Mouse (Mus musculus) forebrain, embryonic 13.5 days (tissue): ENCODE measurements at regions not wholly inside any gene's neighbourhood (a gene's known extent, or its start where the extent isn't known, plus 50 kb on each side); places are given as distances from the start of the nearest gene placed in this dataset.
A peak's percentile ranks its signal among the peaks of the same experiment; 100 is the strongest.
"Not testable (repeated sequence)": the region's sequence is repeated elsewhere in the genome, so short reads cannot be mapped to it uniquely, and the experiment has no call there.

Experiments
- ATAC-seq: fragments of 200-750 bp; cut with Nextera tagmentation; 2 replicates; pipeline ENCODE4 v1.8.0; 2017
- H3K27ac ChIP-seq: fragments of 300-500 bp; sonication (generic); 2 replicates; pipeline ENCODE4 v1.5.1; 2015; ENCODE audit warnings: inconsistent platforms, mild to moderate bottlenecking, moderate library complexity
- H3K27me3 ChIP-seq: fragments of 300-500 bp; sonication (generic); 2 replicates; pipeline ENCODE4 v1.6.1; 2015; ENCODE audit warnings: mild to moderate bottlenecking, inconsistent platforms
- H3K36me3 ChIP-seq: fragments of 300-500 bp; sonication (generic); 2 replicates; pipeline ENCODE4 v1.6.1; 2015; ENCODE audit warnings: mild to moderate bottlenecking, inconsistent platforms; ENCODE audit not compliant: poor library complexity, severe bottlenecking
- H3K4me1 ChIP-seq: fragments of 300-500 bp; sonication (generic); 2 replicates; pipeline ENCODE4 v1.6.1; 2015; ENCODE audit warnings: inconsistent platforms
- H3K4me2 ChIP-seq: fragments of 300-500 bp; sonication (generic); 2 replicates; pipeline ENCODE4 v1.6.1; 2015; ENCODE audit warnings: inconsistent platforms, mild to moderate bottlenecking, moderate library complexity
- H3K4me3 ChIP-seq: fragments of 300-500 bp; sonication (generic); 2 replicates; pipeline ENCODE4 v1.5.1; 2015; ENCODE audit warnings: mild to moderate bottlenecking, inconsistent platforms
- H3K9ac ChIP-seq: fragments of 300-500 bp; sonication (generic); 2 replicates; pipeline ENCODE4 v1.6.1; 2015; ENCODE audit warnings: mild to moderate bottlenecking, inconsistent platforms
- H3K9me3 ChIP-seq: fragments of 300-500 bp; sonication (generic); replicated peaks from 2 replicates; pipeline ENCODE4 v1.6.1; 2016; ENCODE audit warnings: inconsistent platforms
- whole genome bisulfite sequencing: fragments of 180-500 bp; shearing (Covaris S2); methylation state at CpG from one replicate; pipeline ENCODE4 v1.1.7; 2015; 5-methylcytosine and 5-hydroxymethylcytosine counted together

DNA sequence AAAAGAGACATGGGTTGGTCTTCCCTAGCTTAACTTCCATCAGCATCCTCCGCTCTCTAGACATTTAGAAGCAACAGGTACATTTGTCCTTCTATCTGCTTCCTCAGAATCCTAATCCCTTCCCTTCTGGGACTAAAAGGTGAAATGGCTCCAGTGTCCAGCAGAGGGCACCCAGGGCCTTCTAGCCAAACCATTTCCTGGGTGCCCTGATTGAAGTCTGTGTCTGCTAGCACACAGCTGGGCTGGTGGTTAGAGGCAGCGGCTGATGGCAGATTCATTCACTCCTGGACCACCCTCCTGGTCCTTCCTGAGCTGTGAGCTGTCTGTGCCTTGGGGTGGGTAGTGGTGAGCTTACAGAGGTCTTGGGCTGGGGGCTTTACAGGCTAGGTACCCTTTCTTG, 76.5 kb upstream of the Col13a1 start:
- H3K36me3 ChIP-seq = no peaks in the 10 kb centered on the region
- 51% methylated on average over 2 of the region's 2 CpGs for WGBS
- ATAC-seq = 0 out of 2 replicates have a peak, but pooled peaks have one; percentile 27
- no peak overlapping the region for H3K4me3 ChIP-seq
- H3K9me3 ChIP-seq = no peaks in the 10 kb centered on the region
- H3K27ac ChIP-seq = no peak overlapping the region
- no peak overlapping the region for H3K9ac ChIP-seq
- H3K27me3 ChIP-seq = no peaks in the 10 kb centered on the region
- peaks cover 3% of the 10 kb centered on the region; the same call in 1 of the 2 replicates for H3K4me1 ChIP-seq
- no peak overlapping the region for H3K4me2 ChIP-seq

DNA sequence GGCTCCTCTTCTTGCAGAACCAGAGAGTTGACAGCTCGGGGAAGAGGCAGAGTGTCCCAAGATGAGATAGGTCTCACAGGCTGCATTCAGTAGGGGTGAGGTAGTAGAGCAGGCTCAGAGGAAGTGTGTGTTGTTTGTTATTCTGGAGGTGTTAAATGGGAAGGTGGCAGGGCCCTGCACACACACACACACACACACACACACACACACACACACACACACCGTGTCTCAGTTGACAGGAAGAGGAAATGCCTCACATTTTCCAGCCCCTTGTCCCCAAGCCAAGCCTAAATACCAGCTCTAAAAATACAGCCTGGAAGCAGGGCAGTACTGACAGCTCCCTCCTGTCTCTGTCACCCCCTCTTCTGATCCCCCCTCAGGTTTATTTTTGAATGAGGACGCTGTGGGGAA, 70.9 kb upstream of the Col13a1 start:
- H3K36me3 ChIP-seq = no peaks in the 10 kb centered on the region
- H3K9me3 ChIP-seq = no peaks in the 10 kb centered on the region
- H3K27me3 ChIP-seq = no peaks in the 10 kb centered on the region
- no peak for ATAC-seq
- 47% methylated on average over 3 of the region's 3 CpGs for WGBS
- no peak overlapping the region for H3K9ac ChIP-seq
- H3K4me2 ChIP-seq = no peak overlapping the region
- no peak overlapping the region for H3K27ac ChIP-seq
- H3K4me3 ChIP-seq = no peak overlapping the region
- no peaks in the 10 kb centered on the region for H3K4me1 ChIP-seq

DNA sequence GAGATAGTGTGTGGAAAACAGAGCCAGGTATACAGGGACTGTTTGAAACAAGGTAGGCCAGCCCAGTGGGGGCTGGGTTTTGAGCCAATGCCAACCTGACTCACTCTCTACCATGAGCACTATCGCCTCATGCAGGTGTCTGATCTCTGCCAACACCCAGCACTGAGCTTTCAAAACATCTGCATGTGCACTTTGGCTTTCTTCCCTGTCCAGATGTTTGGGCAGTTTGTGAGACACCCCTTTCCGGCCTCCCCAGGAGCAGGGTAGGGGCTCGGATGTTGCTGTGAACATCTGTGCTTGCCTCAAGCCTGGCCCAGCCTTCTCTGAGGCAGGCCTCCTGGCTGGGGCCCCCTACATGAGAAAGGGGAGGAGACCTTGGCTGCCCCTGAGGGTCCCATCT, 65.5 kb upstream of the Col13a1 start:
- 79% methylated on average over 3 of the region's 3 CpGs for WGBS
- Histone ChIP-seq H3K4me2 (no peak overlapping the region), H3K36me3 (no peaks in the 10 kb centered on the region), H3K27ac (no peak overlapping the region), H3K9me3 (peaks cover 13% of the 10 kb centered on the region), H3K4me3 (no peak overlapping the region), H3K9ac (no peak overlapping the region), H3K4me1 (no peaks in the 10 kb centered on the region), H3K27me3 (no peaks in the 10 kb centered on the region)
- no peak for ATAC-seq

DNA sequence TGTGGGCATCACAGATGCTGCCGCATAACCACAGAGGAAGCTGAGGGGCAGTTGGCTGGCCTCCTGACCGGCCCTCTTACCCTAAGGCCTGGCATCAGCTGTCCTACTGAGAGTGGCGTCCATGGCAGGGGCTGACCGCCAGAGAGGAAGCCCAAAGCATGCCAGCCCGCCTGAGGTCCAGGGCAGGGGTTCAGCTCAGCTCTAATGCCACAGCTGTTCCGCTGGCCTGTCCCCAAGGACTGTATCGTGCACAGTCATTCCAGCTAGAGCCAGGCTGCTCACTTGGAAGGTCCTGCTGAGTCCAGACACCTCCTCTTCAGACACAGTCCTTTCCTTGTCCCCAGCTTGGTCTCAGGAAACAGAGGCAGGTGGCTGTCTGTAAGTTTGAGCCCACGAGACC, 61.0 kb upstream of the Col13a1 start:
- Histone ChIP-seq H3K27ac (no peak overlapping the region), H3K4me2 (no peak overlapping the region), H3K36me3 (no peaks in the 10 kb centered on the region), H3K4me1 (no peaks in the 10 kb centered on the region), H3K9ac (no peak overlapping the region), H3K27me3 (no peaks in the 10 kb centered on the region), H3K9me3 (peaks cover 13% of the 10 kb centered on the region), H3K4me3 (no peak overlapping the region)
- 87% methylated on average over 8 of the region's 8 CpGs for WGBS
- ATAC-seq = no peak

DNA sequence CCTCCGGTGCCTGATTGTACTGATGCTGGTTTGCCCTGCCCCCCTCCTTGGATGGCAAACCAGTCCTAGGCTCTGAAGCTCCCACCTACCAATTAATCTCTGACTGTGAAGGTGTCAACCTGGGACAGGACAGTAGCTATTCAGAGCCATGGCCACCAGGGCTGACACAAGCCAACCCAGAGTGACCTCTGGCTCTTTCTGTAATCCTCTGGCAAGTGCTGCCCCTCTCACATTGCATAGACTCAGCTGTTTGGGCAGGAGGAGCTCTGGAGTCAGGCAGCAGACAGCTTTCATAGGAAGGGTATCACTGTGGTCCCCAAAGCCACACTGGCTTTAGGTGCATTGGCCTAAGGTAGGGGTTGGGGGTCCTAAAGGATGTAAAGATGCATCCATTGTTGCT, 59.7 kb upstream of the Col13a1 start:
- no peaks in the 10 kb centered on the region for H3K36me3 ChIP-seq
- H3K4me1 ChIP-seq = no peaks in the 10 kb centered on the region
- H3K9ac ChIP-seq = no peak overlapping the region
- H3K4me2 ChIP-seq = no peak overlapping the region
- ATAC-seq = no peak
- H3K4me3 ChIP-seq = no peak overlapping the region
- no peak overlapping the region for H3K27ac ChIP-seq
- H3K9me3 ChIP-seq = peaks cover 13% of the 10 kb centered on the region
- H3K27me3 ChIP-seq = no peaks in the 10 kb centered on the region
- 81% methylated on average over 1 of the region's 1 CpGs for WGBS

DNA sequence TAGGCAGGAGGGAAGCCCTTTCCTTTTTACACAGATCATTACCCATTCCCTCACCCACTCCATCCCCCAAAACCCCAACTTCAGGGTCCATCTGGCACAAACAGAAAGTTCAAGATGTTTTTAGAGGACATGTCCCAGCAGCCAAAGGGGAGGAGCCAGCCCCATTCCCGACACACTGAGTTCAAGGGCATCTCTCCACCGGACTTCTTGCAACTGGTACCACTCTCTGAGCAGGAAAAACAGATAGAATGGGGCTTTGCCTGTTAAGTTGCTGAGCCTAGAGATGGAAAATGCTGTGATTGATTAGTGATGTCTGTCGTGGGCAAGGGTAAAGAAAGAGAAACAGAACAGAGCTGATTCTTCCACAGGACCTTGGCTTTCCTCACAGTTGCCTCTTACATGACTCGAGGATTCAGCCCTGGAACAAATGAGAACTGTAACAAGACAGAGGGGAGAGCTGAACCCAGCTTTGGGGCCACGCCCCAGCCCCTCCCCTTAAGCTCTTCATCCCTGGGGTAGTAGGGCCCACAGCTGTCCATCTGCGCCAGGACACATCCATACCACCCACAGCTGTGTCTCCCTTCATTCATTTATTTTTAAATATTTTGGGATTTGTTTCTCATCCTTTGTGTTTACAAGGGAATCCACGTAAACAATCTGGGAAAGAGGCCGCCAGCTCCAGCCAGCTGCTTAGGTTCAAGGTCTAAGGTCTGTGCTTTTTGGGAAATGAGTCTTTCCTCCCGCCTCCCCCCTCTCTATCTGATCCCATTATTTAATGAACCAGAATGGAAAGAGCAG, 58.7 kb upstream of the Col13a1 start:
- ATAC-seq = no peak
- 78% methylated on average over 9 of the region's 9 CpGs for WGBS

DNA sequence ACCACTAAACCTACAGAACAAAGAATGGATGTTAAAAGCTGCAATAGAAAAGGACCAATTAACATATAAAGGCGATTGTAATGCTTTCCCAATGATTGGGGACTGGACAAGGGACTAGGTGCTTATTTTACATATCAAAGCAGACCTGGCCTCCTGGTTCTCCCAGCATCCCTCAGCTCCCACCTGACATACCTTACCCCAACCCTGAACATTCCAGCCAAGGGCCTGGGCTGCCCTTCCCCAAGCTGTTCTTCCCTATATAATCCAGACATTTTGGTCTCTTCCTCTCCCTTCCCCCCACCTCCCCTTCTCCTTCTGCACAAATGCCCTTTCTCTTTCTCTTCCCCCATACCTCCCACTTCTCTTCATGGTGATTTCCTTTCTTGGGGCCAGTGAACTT, 57.9 kb upstream of the Col13a1 start:
- H3K4me1 ChIP-seq = no peaks in the 10 kb centered on the region
- no peaks in the 10 kb centered on the region for H3K27me3 ChIP-seq
- no peaks in the 10 kb centered on the region for H3K36me3 ChIP-seq
- no peak overlapping the region for H3K4me3 ChIP-seq
- no peak overlapping the region for H3K9ac ChIP-seq
- ATAC-seq = no peak
- peaks cover 17% of the 10 kb centered on the region for H3K9me3 ChIP-seq
- no peak overlapping the region for H3K4me2 ChIP-seq
- H3K27ac ChIP-seq = no peak overlapping the region
- WGBS = 48% methylated on average over 1 of the region's 1 CpGs

More for the DNA sequence above, 58.7 kb upstream of the Col13a1 start:
- H3K27me3 ChIP-seq = no peaks in the 10 kb centered on the region
- no peak overlapping the region for H3K4me3 ChIP-seq
- H3K27ac ChIP-seq = no peak overlapping the region
- no peaks in the 10 kb centered on the region for H3K4me1 ChIP-seq
- H3K9me3 ChIP-seq = peaks cover 16% of the 10 kb centered on the region
- no peak overlapping the region for H3K9ac ChIP-seq
- H3K4me2 ChIP-seq = no peak overlapping the region
- H3K36me3 ChIP-seq = no peaks in the 10 kb centered on the region

DNA sequence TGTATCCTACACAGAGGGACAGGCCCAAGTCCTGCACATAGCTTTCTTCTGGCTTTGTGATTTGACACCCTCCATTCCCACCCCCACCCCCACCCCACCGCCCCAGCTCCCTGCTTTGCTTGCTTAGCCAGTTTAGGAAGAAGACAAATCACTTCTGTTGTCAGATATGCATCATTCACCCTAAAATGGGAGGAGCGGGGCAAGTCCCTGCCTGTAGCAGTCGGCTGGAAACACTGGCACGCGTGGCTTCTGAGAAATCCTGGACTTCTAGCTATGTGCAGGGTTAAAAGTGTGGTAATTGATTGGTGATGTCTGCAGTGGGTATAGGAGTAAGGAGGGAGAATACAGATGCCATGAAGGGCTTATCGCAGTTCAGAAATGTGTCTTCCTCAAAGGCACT, 55.4 kb upstream of the Col13a1 start:
- no peak overlapping the region for H3K4me3 ChIP-seq
- 0 out of 2 replicates have a peak, but pooled peaks cover 4% of the 10 kb centered on the region for H3K9me3 ChIP-seq
- no peaks in the 10 kb centered on the region for H3K27me3 ChIP-seq
- H3K36me3 ChIP-seq = no peaks in the 10 kb centered on the region
- no peak overlapping the region for H3K27ac ChIP-seq
- 91% methylated on average over 6 of the region's 6 CpGs for WGBS
- H3K4me1 ChIP-seq = no peaks in the 10 kb centered on the region
- ATAC-seq = no peak
- H3K9ac ChIP-seq = no peak overlapping the region
- H3K4me2 ChIP-seq = no peak overlapping the region

DNA sequence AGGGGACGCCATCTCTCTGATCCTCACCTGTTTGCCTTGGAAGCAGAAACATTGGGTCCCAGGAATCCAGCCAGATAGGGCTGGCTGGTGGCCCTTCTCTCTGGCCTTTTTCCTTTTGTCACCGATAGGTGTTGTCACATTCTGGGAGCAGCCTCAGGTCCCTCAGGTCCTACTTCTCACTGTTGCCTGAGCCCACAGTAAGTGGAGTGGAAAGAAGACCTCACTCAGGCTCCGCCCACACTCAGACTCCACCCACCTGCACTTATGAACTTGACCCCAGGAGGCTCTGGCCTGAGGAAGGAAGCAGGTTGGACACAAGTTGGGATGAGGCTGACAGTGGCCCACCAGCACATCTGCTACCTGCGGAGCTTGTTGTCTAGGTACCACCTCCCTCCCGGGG, 54.8 kb upstream of the Col13a1 start:
- Histone ChIP-seq H3K36me3 (no peaks in the 10 kb centered on the region), H3K4me1 (no peaks in the 10 kb centered on the region), H3K9me3 (0 out of 2 replicates have a peak, but pooled peaks cover 4% of the 10 kb centered on the region), H3K9ac (no peak overlapping the region), H3K4me3 (no peak overlapping the region), H3K4me2 (no peak overlapping the region), H3K27me3 (no peaks in the 10 kb centered on the region), H3K27ac (no peak overlapping the region)
- WGBS = 91% methylated on average over 5 of the region's 5 CpGs
- ATAC-seq = no peak

DNA sequence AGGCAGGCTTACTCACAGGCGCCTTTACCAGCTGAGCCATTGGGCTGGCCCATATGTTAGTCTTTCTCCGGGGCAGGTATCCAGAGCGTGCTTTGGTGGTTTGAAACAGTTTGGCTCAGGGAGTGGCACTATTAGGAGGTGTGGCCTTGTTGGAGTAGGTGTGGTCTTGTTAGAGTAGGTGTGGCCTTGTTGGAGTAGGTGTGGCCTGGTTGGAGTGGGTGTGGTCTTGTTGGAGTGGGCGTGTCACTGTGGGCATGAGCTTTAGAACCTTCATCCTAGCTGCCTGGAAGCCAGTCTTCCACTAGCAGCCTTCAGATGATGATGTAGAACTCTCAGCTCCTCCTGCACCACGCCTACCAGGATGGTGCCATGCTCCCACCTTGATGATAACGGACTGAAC, 53.1 kb upstream of the Col13a1 start:
- not testable (repeated sequence) for H3K4me2 ChIP-seq, H3K9me3 ChIP-seq, H3K27ac ChIP-seq, H3K9ac ChIP-seq, H3K27me3 ChIP-seq, H3K36me3 ChIP-seq, ATAC-seq, H3K4me3 ChIP-seq, H3K4me1 ChIP-seq
- 87% methylated on average over 6 of the region's 6 CpGs for WGBS

DNA sequence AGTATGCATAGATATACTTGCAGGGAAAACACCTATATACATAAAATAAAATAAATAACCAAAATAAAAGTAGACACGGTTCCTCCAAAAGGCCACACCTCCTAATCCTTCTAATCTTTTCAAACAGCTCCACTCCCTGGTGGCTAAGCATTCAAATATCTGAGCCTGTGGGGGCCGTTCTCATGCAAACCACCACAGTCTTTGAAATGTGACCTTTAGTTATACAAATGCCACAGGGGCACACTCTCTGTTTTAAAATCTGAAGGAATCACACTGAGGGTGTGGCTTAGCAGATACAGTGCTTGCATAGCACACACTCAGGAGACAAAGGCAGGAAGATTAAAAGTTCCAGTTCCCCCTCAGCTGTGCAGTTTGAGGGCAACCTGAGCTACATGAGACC, 50.4 kb upstream of the Col13a1 start:
- H3K4me1 ChIP-seq = peaks cover 2% of the 10 kb centered on the region
- H3K4me3 ChIP-seq = no peak overlapping the region
- H3K27me3 ChIP-seq = no peaks in the 10 kb centered on the region
- no peak overlapping the region for H3K27ac ChIP-seq
- no peaks in the 10 kb centered on the region for H3K36me3 ChIP-seq
- 0 out of 2 replicates have a peak, but pooled peaks cover 4% of the 10 kb centered on the region for H3K9me3 ChIP-seq
- no peak for ATAC-seq
- H3K9ac ChIP-seq = no peak overlapping the region
- H3K4me2 ChIP-seq = no peak overlapping the region
- WGBS = 78% methylated on average over 2 of the region's 2 CpGs
